Mouse (Mus musculus): ENCODE measurements around the gene Irf2.

Irf2 gene

DNA sequence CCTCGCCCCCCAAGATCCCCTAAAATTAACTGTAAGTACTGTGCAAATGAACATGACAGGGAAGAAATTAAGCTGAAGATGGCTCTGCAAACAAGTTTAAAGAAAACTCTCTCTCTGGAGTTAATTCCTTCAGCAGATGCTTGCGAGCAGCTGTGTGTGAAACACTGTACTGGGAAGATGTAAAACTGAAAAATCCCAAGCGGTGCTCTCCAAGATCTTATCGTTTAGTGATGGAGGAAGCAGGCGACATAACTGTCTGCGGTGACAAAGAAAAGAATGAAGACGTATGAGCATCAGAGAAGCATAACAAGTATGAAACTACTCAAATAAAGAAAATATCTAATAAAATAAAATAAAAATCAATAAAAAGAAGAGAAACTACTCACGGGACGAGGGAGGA lies 18.1 kb downstream of the Irf2 start:
- DNase-seq (ENCODE audit: low spot score), result no peak

DNA sequence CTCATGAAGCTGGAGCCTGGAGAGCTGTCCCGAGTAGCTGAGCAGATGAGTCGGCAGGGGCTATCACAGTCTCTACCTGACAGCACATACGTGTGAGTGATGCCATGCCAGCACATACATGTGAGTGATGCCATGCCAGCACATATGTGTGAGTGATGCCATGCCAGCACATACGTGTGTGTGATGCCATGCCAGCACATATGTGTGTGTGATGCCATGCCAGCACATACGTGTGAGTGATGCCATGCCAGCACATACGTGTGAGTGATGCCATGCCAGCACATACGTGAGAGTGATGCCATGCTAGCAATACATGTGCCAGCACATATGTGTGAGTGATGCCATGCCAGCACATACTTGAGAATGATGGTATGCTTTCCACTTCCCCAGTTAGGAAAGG lies 18.6 kb downstream of the Irf2 start:
- DNase-seq (ENCODE audit: low spot score), result no peak

- DNase-seq (ENCODE audit: low spot score), result no peak
Observed at GRCm38 (mm10) chr8:46758676-46759075, 19.1 kb downstream of the Irf2 start.

- no peak for DNase-seq (ENCODE audit: low spot score)
Observed at GRCm38 (mm10) chr8:46759562-46759961, 20.0 kb downstream of the Irf2 start.

DNA sequence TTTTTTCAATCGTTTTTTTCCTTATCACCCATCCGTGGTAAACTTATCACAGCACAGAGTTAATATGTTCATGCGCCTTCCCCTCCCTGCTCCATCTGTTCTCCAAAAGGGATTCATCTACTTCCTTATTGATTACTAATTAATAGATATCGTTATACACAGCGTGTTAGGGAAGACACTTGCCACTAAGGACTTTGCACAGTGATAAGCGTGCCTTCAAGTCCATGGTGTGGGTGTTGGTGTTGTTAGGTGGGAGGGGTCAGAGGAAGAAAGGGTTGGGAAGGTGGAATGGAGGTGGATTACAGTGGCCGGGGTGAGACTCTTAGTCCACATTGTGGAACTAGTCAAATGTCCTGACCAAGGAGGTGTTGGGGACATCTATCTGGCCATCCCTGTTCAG lies 21.2 kb downstream of the Irf2 start:
- DNase-seq (ENCODE audit: low spot score), result no peak

DNA sequence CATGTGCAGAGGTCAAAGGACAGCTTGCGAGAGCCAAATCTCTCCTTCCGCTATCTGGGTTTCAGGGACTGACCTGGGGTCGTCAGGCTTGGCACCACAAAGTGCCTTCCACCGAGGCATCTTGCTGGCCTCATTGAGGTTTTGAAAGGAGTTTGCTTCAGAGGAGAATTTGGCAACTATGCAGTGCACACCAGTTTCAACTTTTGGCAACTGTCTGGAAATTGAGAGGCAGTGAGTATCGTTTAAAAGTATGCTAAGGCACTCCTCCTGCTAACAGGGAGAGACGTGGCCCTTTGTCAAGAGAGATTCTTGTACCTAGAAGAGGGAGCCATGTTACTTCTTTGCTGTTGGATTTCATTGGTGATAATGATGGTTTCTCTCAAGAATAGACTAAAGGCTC lies 21.9 kb downstream of the Irf2 start:
- no peak for DNase-seq (ENCODE audit: low spot score)

DNA sequence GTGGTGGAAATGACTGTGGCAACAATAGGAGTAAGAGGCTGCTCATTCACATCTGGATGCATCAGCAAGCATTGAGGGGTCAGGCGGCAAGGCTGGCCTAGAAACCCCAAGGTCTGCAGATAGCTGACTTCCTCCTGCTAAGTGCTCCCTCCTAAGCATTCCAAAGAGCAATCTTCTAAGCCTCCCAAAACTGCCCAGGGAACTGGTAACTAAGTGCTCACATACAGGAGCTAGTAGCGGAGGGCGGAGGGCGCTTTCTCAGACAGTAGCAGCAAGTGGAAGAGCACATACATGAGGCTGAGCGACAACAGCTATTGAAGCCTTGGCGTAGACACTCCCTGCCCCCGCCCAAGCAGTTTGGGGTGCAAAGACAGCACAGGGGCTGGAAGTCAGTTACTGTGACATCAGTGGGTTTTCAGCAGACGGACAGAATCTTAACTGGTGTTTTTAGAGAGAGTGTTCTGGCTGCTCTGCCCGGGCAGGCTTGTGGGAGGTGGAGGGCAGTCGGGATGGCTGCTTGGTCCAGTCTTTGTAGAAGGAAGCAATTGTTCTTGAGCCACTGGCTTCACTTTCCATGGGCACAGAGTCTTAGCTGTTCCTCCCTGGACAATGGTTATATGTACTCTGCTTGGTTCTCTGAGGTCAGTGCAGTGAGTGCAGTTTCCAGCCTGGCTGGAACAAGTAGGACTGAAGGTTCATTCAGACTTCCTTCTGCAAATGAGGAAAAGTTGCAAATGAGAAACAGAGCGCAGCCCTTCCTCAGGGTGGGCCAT lies 30.1 kb downstream of the Irf2 start:
- DNase-seq (ENCODE audit: low spot score), result no peak

GRCm38 (mm10) chr8:46770905-46771516 lies 31.5 kb downstream of the Irf2 start:
- DNase-seq (ENCODE audit: low spot score), result no peak

DNA sequence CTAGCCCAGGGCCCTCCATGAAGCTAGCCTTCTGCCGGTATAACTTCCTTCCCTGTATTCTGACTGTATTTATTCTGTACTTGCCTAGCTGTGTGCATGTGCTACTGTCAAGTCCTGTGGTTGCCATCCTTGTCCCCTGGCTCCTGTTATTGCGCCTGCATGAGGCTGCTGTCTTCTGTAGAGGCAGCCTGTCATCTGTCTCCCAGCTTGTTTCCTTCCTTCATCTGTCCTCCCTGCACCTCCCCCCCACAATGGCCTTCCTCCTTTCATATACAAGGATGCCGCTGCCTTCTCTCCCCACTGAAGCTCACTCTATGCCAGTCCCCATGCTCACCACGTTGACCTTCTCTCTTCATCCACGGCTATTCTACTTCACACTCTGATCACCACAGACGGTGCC lies 33.3 kb downstream of the Irf2 start:
- DNase-seq (ENCODE audit: low spot score), result no peak

GRCm38 (mm10) chr8:46777760-46778460 lies 38.4 kb downstream of the Irf2 start:
- DNase-seq (ENCODE audit: low spot score), result no peak

- no peak for DNase-seq (ENCODE audit: low spot score)
Observed at GRCm38 (mm10) chr8:46781067-46781657, 41.6 kb downstream of the Irf2 start.

- no peak for DNase-seq (ENCODE audit: low spot score)
Observed at GRCm38 (mm10) chr8:46782254-46782653, 42.7 kb downstream of the Irf2 start.

- DNase-seq (ENCODE audit: low spot score), result no peak
Observed at GRCm38 (mm10) chr8:46785070-46785469, 45.5 kb downstream of the Irf2 start.

DNA sequence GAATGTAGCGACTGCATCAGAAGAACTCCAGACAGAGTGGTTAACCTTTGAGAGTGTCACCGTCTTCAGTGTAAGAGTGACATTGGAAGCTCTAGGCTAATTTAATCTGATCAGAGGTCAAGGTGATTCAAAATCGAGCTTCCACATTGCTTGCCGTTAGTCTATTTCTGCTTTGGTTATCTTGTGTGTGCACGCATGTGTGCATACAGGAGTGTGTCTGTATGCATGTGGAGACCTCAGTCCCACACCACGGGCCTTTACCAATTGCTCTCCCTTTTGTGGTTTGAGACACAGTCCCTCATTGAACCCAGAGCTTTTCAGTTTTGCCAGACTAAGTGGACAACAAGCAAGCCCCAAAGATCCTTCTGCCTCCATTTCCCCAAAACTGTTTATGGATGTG lies 46.4 kb downstream of the Irf2 start:
- DNase-seq (ENCODE audit: low spot score), result no peak

GRCm38 (mm10) chr8:46789091-46789881 lies 49.8 kb downstream of the Irf2 start:
- DNase-seq (ENCODE audit: low spot score), result no peak

DNA sequence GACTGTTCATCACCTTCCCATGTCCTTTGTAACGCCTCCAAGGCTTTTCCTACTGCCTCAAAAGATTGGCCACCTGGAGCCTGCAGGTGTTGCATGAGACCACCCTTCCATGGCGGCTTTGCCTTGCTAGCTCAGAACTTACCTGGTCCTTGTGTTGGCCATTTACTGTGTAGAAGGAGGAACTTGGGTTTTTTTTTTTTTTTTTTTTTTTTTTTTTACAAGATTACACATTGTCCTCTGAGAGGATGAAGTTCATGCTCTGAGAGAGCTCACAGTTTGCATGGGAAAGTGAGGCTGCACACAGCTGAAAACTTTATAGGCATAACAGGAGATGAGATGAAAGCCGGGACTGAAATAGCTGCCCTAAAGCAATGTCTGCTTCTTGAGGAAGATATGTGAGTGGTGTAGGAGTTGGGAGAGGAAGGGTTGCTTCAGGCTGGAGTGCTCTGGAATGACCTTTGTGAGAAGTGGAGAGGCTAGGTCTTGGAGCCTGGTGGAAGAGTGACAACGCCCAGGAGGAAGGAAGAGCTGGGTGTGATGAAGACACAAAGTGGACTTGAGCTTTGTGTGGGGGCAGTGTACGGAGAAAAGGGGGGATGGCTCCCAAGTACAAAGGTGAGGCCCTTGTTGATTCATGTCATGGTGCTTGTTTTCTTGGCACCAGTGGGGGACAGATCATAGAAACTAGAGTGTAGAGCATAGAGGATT lies 52.3 kb downstream of the Irf2 start:
- DNase-seq (ENCODE audit: low spot score), result no peak

GRCm38 (mm10) chr8:46792653-46793052 lies 53.1 kb downstream of the Irf2 start:
- DNase-seq (ENCODE audit: low spot score), result no peak

DNA sequence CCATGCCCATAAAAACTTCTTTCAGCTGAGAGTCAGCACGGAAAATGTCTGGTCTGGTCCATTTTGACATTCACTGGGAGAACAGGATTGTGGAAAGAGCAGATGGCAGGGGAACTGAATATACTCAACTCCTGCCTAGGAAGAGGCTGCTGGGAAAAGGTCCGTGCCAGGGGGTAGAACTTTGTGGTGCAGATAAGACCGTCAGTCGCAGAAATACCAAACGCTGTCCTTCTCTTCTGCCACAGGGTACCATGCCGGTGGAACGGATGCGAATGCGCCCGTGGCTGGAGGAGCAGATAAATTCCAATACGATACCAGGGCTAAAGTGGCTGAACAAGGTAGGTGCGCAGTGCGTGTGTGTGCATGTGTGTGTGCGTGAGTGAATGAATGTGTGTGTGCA lies 53.7 kb downstream of the Irf2 start:
- no peak for DNase-seq (ENCODE audit: low spot score)

GRCm38 (mm10) chr8:46794317-46794716 lies 54.8 kb downstream of the Irf2 start:
- DNase-seq (ENCODE audit: low spot score), result no peak

GRCm38 (mm10) chr8:46799212-46799611 lies 59.7 kb downstream of the Irf2 start:
- DNase-seq (ENCODE audit: low spot score), result no peak

GRCm38 (mm10) chr8:46799706-46800105 lies 60.2 kb downstream of the Irf2 start:
- DNase-seq (ENCODE audit: low spot score), result no peak
